Mouse (Mus musculus) lung, postnatal 0 days (tissue): ENCODE measurements at regions not wholly inside any gene's neighbourhood (a gene's known extent, or its start where the extent isn't known, plus 50 kb on each side); places are given as distances from the start of the nearest gene placed in this dataset.

Experiments used
- CTCF ChIP-seq: IDR thresholded peaks from 2 replicates; pipeline ENCODE4 v1.5.1; 2016; ENCODE audit warnings: antibody characterized with exemption, mild to moderate bottlenecking
- EP300 ChIP-seq: IDR thresholded peaks from 2 replicates; pipeline ENCODE4 v1.6.1; 2016; ENCODE audit warnings: antibody characterized with exemption, mild to moderate bottlenecking, control low read depth

DNA sequence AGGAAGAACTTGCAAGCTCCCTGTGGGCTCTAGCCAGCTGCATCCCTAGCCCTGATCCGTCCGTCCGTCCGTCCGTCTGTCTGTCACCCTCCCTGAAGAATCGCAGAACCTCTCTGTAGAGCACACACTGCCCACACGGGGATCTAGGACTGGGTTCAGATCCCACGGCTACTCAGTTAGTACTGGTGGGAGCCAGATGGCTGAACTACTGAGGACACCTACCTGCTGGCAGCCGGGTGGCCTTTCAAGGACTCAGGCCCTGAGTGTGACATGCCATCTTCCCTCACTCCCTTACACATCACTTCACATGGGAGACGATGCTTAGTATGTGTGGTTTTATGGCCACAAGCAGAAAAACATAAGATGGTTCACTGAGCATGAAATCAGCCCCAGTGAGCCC lies 106.4 kb upstream of the Dyrk2 start:
- TF ChIP-seq CTCF (no peak), EP300 (no peak)
